25 mouse cellular contexts compared by ENCODE assay signal in the genomic region with DNA sequence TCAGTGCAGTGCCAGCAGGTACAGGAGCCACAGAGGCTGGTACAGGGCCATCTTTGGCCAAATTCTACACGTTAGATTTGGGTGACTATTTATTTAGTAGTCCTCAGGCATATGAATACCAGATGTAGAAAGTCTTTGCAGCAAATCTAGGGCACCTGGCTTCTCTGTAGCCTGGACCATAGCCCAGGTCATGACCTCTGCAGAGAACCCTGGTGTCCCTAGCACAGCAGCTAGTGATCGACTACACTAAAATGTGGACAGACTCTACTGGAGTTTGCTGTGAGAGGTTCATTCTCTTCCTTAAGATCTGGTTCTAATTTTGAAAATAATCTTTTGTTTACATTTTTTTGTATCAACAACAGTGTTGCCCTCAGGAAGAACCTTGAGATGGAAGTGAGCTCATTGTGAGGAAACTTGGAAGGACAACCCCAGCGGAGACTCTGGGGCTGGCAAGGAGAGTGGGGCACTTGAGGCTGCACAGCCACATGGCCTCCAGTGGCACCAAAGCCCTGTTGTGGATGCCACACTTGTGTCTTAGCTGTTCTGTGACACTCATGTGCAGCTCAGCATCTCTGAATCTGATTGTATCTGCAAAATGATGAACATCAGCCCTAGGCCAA.
A peak's percentile ranks its signal among the peaks of the same experiment; 100 is the strongest.
DNase-seq lines count a peak whose midpoint lies in the region; ATAC-seq and TF ChIP-seq lines count a peak whose summit lies in the region.
"Had no signal": no experiment of that assay in that cellular context is flagged by ENCODE, and none has a peak within 500 bp of the region (broad histone marks: within the 10 kb centered on the region; RNA-seq: fewer than 3 reads in every experiment).

No protein-coding gene starts in this region.

- H3K4me1 ChIP-seq in lung, embryonic 16.5 days (replicated peaks; ENCODE audit: control insufficient read depth, insufficient read depth, low read length), result no peaks in the 10 kb centered on the region
- peaks cover 20% of the 10 kb centered on the region for H3K4me1 ChIP-seq in lung, adult 2 months (ENCODE audit: control insufficient read depth, insufficient read depth, low read length)
- 0 out of 2 replicates have a peak, but pooled peaks cover 3% of the 10 kb centered on the region for H3K4me1 ChIP-seq in lung, postnatal 0 days (ENCODE audit: insufficient read depth, low read depth, low read length)
- H3K4me1 ChIP-seq: hindbrain, embryonic 12.5 days; limb, embryonic 15.5 days had no signal

- no peaks in the 10 kb centered on the region for H3K9me3 ChIP-seq in lung, embryonic 16.5 days (ENCODE audit: control insufficient read depth, low read length)
- H3K9me3 ChIP-seq in lung, postnatal 0 days (ENCODE audit: low read length), result no peaks in the 10 kb centered on the region
- H3K9me3 ChIP-seq: embryonic facial prominence, embryonic 15.5 days; heart, embryonic 13.5 days; hindbrain, embryonic 12.5 days; limb, embryonic 15.5 days; midbrain, embryonic 10.5 days had no signal

- WGBS in lung, embryonic 16.5 days, result 59% methylated on average over 3 of the region's 3 CpGs
- WGBS in lung, adult 2 months, result 32% methylated on average over 3 of the region's 3 CpGs
- 42% methylated on average over 3 of the region's 3 CpGs for WGBS in lung, postnatal 0 days

- peak; percentile 43; the same call in 1 of the 2 replicates for ATAC-seq in lung, embryonic 16.5 days (ENCODE audit: low read depth)
- ATAC-seq in lung, postnatal 0 days, result peak; percentile 48
- ATAC-seq: CD4-positive, CD25-positive, alpha-beta regulatory T cell, adult 4 months; forebrain, embryonic 14.5 days; intestine, postnatal 0 days; midbrain, embryonic 16.5 days had no signal

- no peak overlapping the region for H3K4me3 ChIP-seq in lung, embryonic 16.5 days (ENCODE audit: low read length)
- H3K4me3 ChIP-seq in lung, adult 2 months (replicated peaks; ENCODE audit: extremely low read depth, low read depth, low read length), result no peak overlapping the region
- H3K4me3 ChIP-seq in lung, postnatal 0 days (ENCODE audit: low read depth, low read length), result no peak overlapping the region
- H3K4me3 ChIP-seq: embryonic facial prominence, embryonic 15.5 days; heart, adult 2 months; heart, embryonic 13.5 days; hindbrain, embryonic 12.5 days; left cerebral cortex, adult 2 months; limb, embryonic 15.5 days; midbrain, embryonic 10.5 days had no signal

- TF ChIP-seq EP300 in lung, postnatal 0 days (IDR thresholded peaks at IDR 0.05), result peak; percentile 56

- TF ChIP-seq POLR2A in lung, adult 2 months (IDR thresholded peaks at IDR 0.05; ENCODE audit: borderline replicate concordance, extremely low read depth, low read depth, low read length), result no peak

- no peak for TF ChIP-seq CTCF in lung, adult 2 months (IDR thresholded peaks at IDR 0.05; ENCODE audit: insufficient read depth, low read length)
- TF ChIP-seq CTCF in lung, postnatal 0 days (IDR thresholded peaks at IDR 0.05), result peak; percentile 17

- no peaks in the 10 kb centered on the region for H3K36me3 ChIP-seq in lung, embryonic 16.5 days (ENCODE audit: control insufficient read depth, insufficient read depth, low read length)
- no peaks in the 10 kb centered on the region for H3K36me3 ChIP-seq in lung, postnatal 0 days (ENCODE audit: insufficient read depth, low read length)
- H3K36me3 ChIP-seq: embryonic facial prominence, embryonic 15.5 days; heart, embryonic 13.5 days; limb, embryonic 15.5 days; midbrain, embryonic 10.5 days had no signal

- DNase-seq in adrenal gland, postnatal 10 days, result peak; percentile 45
- DNase-seq in adrenal gland, postnatal 4 days (ENCODE audit: low spot score in 2 of 2), result no peak
- DNase-seq in lung, adult 2 months, result no peak
- peak; percentile 18 for DNase-seq in lung, postnatal 0 days (ENCODE audit: low spot score)
- DNase-seq in skeletal muscle tissue, adult 2 months (ENCODE audit: low read depth, low spot score), result peak; percentile 33
- no peak for DNase-seq in thymus, adult 18-20 months
- DNase-seq: adrenal gland, postnatal 25 days; cerebellum, adult 9-10 months; gastrocnemius, postnatal 14 days; heart, postnatal 14 days; left cerebral cortex, postnatal 4 days; right cerebral cortex, postnatal 14 days; thymus, postnatal 25 days had no signal

- H3K27me3 ChIP-seq in lung, embryonic 16.5 days (ENCODE audit: control insufficient read depth, insufficient read depth, low read depth, low read length), result no peaks in the 10 kb centered on the region
- no peaks in the 10 kb centered on the region for H3K27me3 ChIP-seq in lung, postnatal 0 days (replicated peaks; ENCODE audit: insufficient read depth, low read length)
- H3K27me3 ChIP-seq: embryonic facial prominence, embryonic 15.5 days; heart, embryonic 13.5 days; hindbrain, embryonic 12.5 days; limb, embryonic 15.5 days had no signal

- no peak overlapping the region for H3K27ac ChIP-seq in lung, embryonic 16.5 days (ENCODE audit: low read length)
- no peak overlapping the region for H3K27ac ChIP-seq in lung, postnatal 0 days (ENCODE audit: low read length)
- H3K27ac ChIP-seq: embryonic facial prominence, embryonic 15.5 days; heart, adult 2 months; heart, embryonic 13.5 days; hindbrain, embryonic 12.5 days; left cerebral cortex, adult 2 months; limb, embryonic 15.5 days; midbrain, embryonic 10.5 days had no signal

- no peak overlapping the region for H3K4me2 ChIP-seq in lung, embryonic 16.5 days (ENCODE audit: low read depth, low read length)
- no peak overlapping the region for H3K4me2 ChIP-seq in lung, postnatal 0 days (replicated peaks; ENCODE audit: low read depth, low read length)
- H3K4me2 ChIP-seq: embryonic facial prominence, embryonic 15.5 days; heart, embryonic 13.5 days; hindbrain, embryonic 12.5 days; limb, embryonic 15.5 days had no signal

- H3K9ac ChIP-seq in lung, embryonic 16.5 days (ENCODE audit: low read length), result no peak overlapping the region
- no peak overlapping the region for H3K9ac ChIP-seq in lung, postnatal 0 days (replicated peaks; ENCODE audit: low read depth)
- H3K9ac ChIP-seq: embryonic facial prominence, embryonic 15.5 days; heart, embryonic 13.5 days; hindbrain, embryonic 12.5 days; limb, embryonic 15.5 days had no signal

Comparison
In these comparisons a context has a peak if more than half of its experiments do, and no peak if none do; other contexts are left out.
1. DNase-seq: peak in adrenal gland, postnatal 10 days (single experiment), lung, postnatal 0 days (single experiment) and skeletal muscle tissue, adult 2 months (single experiment); none in adrenal gland, postnatal 4 days (0 of 2), lung, adult 2 months (single experiment) and thymus, adult 18-20 months (0 of 2).